Mouse (Mus musculus) retina, adult 2 months (tissue): Measurements from ENCODE around the gene Rpusd3.

Source experiments
- DNase-seq: peaks from one replicate; pipeline ENCODE4 v3.0.0-alpha.2; 2012; ENCODE audit warnings: low read depth, low spot score

Gene Rpusd3

DNA sequence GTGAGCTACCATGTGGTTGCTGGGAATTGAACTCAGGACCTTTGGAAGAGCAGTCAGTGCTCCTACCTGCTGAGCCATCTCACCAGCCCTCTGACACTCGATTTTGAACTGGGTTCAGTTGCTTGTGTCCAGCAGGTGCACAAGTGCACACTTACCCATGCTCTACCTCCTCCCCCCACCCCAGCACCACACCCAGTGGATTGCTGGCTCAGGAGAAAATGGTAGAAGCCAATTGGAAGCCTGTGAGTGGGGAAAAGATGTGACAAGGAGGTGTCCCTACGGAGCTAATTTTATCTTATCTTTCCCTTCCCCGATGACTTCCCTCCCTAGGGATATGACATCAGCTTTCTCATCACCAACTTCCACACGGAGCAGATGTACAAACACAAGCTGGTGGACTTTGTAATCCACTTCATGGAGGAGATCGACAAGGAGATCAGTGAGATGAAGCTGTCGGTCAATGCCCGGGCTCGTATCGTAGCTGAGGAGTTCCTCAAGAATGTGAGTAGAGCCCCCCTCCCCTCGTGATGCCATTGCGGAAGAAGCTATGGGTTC, 33.9 kb downstream of the Rpusd3 start:
- no peak for DNase-seq

DNA sequence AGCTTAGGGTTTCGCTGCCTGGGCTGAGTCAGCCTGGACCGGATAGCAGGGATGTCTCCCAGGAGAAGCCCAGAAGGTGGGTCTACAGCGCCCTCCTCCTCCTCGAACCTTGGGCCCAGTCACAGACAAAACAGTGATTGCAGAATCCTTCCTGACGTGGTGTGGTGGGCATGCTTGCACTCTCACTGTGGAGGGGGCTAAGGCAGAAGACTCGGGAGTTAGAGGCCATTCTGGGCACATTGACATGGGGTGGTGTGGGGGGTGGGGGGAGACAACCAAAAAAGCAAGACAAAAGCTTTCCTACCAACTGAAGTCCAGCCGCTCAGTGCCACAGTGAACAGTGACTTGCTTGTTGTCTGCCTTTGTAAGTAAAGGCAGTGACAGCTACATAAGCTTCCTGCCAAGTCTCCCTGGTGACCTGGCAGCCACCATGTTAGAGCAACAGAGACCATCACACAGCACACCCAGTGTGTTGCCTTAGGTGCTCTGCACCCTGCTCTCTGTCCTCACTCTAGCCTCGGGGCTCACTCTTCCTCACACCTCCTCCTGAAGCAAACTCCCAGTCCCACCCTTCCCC, 34.7 kb downstream of the Rpusd3 start:
- no peak for DNase-seq

DNA sequence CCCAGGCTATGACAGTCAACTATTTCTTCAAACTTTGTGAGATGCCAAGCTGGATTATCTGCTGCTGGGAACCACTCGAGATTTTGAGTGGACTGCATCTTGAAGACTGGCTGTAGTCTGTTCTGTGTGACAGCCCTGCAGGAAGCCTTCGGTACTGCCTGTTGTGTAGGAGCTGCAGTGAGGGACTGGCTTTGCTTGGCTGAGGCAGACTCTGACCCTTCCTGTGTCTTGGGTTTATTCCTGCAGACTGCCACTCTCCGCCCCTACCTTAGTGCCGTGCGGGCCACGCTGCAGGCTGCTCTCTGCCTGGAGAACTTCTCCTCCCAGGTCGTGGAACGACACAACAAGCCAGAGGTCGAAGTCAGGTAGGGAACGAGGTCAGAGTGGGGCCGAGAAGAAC, 38.7 kb downstream of the Rpusd3 start:
- no peak for DNase-seq

DNA sequence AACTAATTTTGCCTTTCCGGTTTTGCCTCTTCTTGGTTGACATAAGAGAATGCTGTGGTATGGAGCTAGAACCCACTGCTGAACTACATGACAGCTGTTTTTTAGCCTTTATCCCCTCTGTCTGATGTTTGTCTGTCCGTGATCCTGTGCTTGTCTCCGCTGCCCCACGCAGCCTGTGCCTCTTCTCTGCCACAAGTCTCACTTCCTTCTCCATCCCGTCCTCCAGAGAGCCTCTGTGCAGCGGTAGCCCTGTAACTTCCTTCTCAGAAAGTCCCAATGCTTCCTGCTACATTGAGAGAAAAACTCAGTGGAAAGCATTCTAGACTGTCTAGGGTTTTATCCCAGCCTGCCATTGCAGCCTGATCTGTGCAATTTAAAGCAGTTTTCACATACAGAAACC, 39.9 kb downstream of the Rpusd3 start:
- DNase-seq: no peak

DNA sequence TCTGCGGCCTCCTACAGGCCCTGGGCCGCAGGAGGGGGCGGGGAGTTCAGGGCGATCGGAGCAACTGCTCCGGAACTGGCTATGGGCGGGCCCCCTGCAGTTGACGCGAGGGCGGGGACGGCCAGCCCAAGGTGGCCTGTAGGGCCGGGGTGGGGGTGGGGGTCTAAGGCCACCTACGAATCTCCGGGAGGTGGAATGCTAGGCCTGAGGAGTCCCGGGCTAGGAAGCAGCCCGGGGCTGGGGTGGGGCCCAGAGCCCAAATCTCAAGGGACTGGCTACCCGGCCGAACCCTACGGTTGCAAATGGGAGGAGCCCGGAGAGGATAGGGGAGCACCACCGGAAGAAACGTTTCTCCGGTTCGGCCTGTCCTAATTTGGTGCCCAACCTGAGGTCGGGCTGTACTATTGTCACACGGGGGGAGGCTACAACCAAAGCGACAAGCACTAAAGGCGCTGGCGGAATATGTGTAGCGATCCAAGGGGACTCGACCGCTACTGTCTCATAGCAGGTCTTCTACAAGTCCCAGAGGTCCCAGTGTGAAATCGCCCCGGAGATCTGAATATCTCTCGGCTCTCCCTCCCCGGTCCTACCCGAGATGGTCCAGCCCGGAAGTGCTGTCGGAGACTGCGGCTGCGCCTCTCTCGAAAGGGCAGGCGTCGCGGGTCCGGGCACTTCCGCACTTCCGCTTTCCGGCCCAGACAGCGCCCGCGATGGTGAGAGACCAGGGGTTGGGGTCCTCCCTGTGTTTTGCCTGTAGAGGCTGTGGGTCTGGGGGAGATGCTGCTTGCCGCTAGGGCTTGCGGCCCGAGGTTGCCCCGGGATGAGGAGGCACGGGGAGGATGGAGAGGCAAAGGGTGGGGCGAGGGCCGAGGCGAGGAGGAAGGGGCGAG, 41.4 kb downstream of the Rpusd3 start, which contains the start of the genes Tada3 and Arpc4:
Gene Tada3, minus strand, starts transcription at position 388 of the 890 bp plus-strand sequence.
Gene Arpc4, plus strand, starts transcription at position 620 of the 890 bp plus-strand sequence.
- peak; percentile 93 for DNase-seq

DNA sequence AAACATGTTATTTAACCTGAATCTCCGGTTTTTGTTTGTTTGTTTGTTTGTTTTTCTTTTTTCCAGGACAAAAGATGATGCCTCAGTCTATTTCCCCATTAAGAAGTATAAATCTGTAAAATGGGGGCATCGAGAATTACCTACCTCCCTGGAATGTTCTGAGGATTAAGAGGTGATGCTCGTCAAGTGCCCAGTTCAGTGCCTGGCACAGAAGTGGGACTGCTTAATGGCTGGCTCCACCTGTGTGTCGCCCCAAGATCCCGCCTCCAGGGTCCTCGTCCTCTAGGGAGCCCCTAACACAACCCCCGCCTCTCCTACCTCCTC, 42.0 kb downstream of the Rpusd3 start:
- no peak for DNase-seq

DNA sequence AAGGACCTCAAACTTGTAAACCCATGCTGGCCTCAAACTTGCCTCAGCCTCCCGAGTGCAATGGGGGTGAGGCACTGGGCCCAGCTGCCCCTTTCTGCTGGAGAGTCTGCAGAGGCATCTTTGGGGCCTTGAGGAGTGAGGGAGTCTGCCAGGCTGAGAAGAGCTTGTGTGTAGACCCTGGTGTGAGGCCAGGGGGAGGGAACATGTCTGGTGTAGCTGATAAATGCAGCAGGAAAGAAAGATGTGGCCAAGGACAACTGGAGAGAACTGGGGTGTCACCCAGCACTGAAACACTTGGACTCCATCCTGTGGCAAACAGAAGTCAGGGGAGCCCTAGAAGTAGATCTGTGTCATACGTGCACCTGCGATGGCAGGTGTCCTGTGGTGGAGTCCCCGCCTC, 45.6 kb downstream of the Rpusd3 start:
- DNase-seq: no peak

DNA sequence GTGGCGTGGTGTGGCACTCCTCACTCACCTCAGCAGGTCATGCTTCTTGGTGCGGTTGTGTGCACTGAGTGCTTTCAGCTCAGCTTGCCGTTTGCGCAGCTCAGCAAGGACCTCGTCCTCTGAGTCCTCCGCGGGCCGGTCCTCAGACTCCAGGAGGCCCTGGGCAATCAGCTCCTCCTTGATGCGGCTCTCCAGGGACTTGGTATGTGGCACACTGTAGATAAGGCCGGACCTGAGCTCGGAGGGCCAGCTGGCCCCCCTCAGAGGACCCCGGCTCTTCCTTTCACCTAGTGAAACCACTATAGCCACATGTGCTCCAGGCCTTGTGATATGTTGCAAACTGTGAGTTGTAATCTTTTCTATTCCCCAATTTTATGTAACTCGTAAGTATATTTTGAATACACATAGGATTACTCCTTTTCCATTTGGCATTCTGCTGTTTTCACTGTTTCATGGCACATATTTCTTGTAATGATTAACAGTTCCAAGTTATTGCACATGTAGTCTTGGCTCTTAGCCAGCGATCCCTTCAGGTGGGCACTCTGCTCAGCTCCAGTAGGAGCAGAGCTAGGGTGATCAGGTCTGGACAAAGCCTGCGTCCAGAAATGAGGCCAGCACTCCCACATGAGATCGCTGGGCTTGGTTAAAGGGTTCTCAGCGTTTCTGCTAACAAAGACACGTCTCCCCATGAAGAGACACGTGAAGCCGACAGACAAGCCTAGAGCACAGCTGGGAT, 48.8 kb downstream of the Rpusd3 start:
- no peak for DNase-seq

DNA sequence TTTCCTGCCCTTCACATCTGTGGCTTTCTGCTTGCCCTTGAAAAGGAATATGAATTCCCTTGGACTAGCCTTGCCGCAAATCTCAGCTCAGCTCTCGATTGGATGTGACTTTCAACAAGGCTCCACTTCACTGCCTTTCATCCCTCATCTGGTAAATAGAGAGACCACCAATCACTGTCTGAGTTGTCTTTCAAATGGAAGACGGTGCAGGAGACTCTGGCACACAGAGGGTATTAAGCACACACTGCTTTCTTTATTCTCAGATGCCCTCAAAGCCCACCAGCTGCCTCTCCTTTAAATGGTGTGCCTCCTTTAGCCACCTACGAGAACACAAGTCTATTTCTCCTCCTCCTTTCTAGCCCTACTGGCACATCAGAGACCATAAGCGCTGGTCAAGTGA, 50.6 kb downstream of the Rpusd3 start:
- no peak for DNase-seq

DNA sequence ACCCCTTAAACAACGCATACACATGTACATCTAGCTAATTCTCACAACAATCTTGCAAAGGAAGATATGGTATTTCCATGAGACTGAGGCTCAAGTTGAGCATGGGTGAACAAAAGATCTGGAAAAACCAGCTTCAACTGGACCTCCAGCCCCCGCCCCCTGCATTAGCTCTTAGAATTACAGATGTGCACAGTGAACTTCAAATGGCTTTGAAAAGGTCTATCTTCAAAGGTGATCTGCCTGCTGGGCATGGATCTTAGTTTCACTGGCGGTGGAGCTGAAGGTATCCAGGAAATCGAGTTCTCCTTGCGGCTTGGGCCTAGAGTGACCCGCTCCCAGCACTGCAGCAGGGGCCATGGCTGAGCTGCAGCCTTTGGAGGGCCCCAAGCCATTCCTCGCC, 51.0 kb downstream of the Rpusd3 start:
- DNase-seq: no peak

DNA sequence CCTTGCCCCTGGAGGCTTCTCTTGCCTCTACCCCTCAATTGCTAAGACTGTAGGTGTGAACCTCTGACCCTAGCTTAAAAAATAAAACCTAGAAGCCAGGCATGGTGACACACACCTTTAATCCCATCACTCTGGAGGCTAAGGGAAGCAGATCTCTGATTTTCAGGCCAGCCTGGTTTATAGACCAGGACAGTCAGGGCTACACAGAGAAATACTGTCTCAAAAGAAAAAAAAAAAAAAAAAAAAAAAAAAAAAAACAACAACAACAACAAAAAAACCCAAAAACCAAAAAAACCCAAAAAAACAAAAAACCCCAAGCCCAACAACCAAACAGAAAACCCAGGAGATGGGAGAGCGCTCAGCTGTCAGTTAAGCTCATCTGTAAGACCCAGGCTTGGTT, 51.6 kb downstream of the Rpusd3 start:
- no peak for DNase-seq

DNA sequence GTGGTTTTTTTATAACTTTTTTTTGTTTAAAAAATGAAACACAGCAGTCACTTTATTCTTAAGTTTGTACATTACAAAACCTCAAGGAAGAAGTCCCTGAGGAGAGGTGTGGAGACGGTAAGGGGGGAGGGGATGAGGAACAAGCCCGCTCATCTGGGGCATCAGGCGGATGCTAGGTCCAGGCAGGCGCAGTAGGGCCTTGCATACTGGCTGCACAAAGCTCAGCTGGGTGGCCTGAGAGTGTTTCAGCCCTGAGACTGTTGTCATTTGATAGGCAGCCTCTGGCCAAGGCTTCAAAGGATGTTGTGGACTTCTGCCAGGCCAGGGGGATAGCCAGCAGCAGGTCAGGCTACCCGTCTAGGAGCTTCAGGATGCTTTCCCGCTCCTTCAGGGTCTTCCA, 52.5 kb downstream of the Rpusd3 start:
- DNase-seq: no peak
